ENCODE assay signal across 8 mouse cellular contexts in the genomic region with DNA sequence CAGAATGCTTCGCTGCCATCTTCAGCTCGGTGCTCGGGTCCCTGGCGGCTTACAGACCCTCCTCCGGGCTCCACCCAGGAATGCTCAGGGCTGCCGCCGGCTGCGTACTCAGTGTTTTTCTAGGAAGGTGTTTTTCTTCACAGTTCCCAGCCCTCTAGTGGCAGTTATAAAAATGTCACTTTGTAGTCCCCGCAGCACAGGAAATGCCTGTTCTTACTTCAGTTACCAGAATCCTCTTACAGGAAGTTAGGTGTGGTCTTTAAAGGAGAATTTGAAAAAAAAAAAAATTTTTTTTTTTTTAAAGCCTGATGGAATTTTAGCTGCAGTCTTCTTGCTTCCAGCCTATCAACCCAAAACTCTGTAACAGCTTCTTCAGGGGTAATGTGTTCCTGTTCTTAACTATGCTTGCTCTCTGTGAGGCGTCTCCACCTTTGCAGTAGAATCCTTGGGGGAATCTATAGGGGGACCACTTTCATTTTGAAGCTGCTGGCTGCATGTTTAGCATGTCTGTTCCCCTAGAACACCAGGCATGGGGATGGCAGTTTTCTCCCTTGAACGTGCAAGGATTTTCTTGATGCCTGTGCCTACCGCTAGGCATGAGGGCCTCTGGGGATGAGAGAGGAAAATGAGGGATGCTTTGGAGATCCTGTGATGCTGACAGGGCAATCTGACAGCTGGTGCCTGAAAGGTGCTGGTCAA. TPM values are rescaled to one million over a fixed set of nuclear protein-coding genes. Genes with fewer than 3 reads are reported as not detected.
A peak's percentile ranks its signal among the peaks of the same experiment; 100 is the strongest.
DNase-seq lines count a peak whose midpoint lies in the region; ATAC-seq and TF ChIP-seq lines count a peak whose summit lies in the region.

No protein-coding gene starts in this region.

- no peaks in the 10 kb centered on the region for H3K36me3 ChIP-seq in forebrain, embryonic 11.5 days (ENCODE audit: control insufficient read depth, insufficient read depth, low read length)
- no peaks in the 10 kb centered on the region for H3K36me3 ChIP-seq in heart, postnatal 0 days (replicated peaks; ENCODE audit: control insufficient read depth, insufficient read depth, low read length)
- H3K36me3 ChIP-seq in liver, embryonic 13.5 days: no peaks in the 10 kb centered on the region
- H3K36me3 ChIP-seq in neural tube, embryonic 11.5 days (ENCODE audit: control insufficient read depth, insufficient read depth, low read length): no peaks in the 10 kb centered on the region

- H3K4me1 ChIP-seq in forebrain, embryonic 11.5 days (replicated peaks; ENCODE audit: control insufficient read depth, insufficient read depth, low read length): peaks cover 4% of the 10 kb centered on the region; the same call in 1 of the 2 replicates
- H3K4me1 ChIP-seq in heart, postnatal 0 days (ENCODE audit: control insufficient read depth, insufficient read depth): no peaks in the 10 kb centered on the region
- H3K4me1 ChIP-seq in liver, embryonic 13.5 days (replicated peaks): no peaks in the 10 kb centered on the region
- no peaks in the 10 kb centered on the region for H3K4me1 ChIP-seq in neural tube, embryonic 11.5 days (ENCODE audit: control insufficient read depth, insufficient read depth, low read length)

- TF ChIP-seq EP300 in heart, postnatal 0 days (IDR thresholded peaks at IDR 0.05; ENCODE audit: low read depth): no peak

- peak overlapping the region; percentile 29; the same call in 1 of the 2 replicates for H3K9ac ChIP-seq in forebrain, embryonic 11.5 days (ENCODE audit: low read length)
- peak overlapping the region; percentile 33; the same call in 1 of the 2 replicates for H3K9ac ChIP-seq in heart, postnatal 0 days (replicated peaks; ENCODE audit: low read depth, low read length)
- no peak overlapping the region for H3K9ac ChIP-seq in liver, embryonic 13.5 days
- H3K9ac ChIP-seq in neural tube, embryonic 11.5 days (ENCODE audit: low read length): no peak overlapping the region

- peak; percentile 93 for DNase-seq in brain, embryonic 18.5 days (ENCODE audit: low read depth, low spot score)
- DNase-seq in forebrain, embryonic 11.5 days (ENCODE audit: low spot score): peak; percentile 91
- peak; percentile 89 for DNase-seq in heart, postnatal 0 days (ENCODE audit: low spot score)
- peak; percentile 69 to 78 for DNase-seq in kidney, postnatal 25 days
- DNase-seq in liver, embryonic 13.5 days: peak; percentile 3
- peak; percentile 86 for DNase-seq in neural tube, embryonic 11.5 days (ENCODE audit: low spot score)
- DNase-seq in thymus, postnatal 0 days (ENCODE audit: low spot score): peak; percentile 69

- TF ChIP-seq CTCF in heart, postnatal 0 days (IDR thresholded peaks at IDR 0.05; ENCODE audit: low read depth): peak; percentile 63

- no peaks in the 10 kb centered on the region for H3K27me3 ChIP-seq in forebrain, embryonic 11.5 days (ENCODE audit: control insufficient read depth, insufficient read depth, low read length)
- no peaks in the 10 kb centered on the region for H3K27me3 ChIP-seq in heart, postnatal 0 days (ENCODE audit: control insufficient read depth, insufficient read depth, low read length)
- no peaks in the 10 kb centered on the region for H3K27me3 ChIP-seq in liver, embryonic 13.5 days
- H3K27me3 ChIP-seq in neural tube, embryonic 11.5 days (ENCODE audit: control insufficient read depth, insufficient read depth, low read length): no peaks in the 10 kb centered on the region

- no peak overlapping the region for H3K27ac ChIP-seq in forebrain, embryonic 11.5 days (ENCODE audit: low read depth, low read length)
- H3K27ac ChIP-seq in heart, postnatal 0 days (ENCODE audit: low read depth): no peak overlapping the region
- no peak overlapping the region for H3K27ac ChIP-seq in liver, embryonic 13.5 days
- no peak overlapping the region for H3K27ac ChIP-seq in neural tube, embryonic 11.5 days (ENCODE audit: low read depth, low read length)

- H3K4me3 ChIP-seq in forebrain, embryonic 11.5 days (ENCODE audit: low read depth, low read length): peak overlapping the region; percentile 22
- peak overlapping the region; percentile 43 for H3K4me3 ChIP-seq in heart, postnatal 0 days (ENCODE audit: low read depth, low read length)
- peak overlapping the region; percentile 21; the same call in 1 of the 2 replicates for H3K4me3 ChIP-seq in liver, embryonic 13.5 days (replicated peaks)
- H3K4me3 ChIP-seq in neural tube, embryonic 11.5 days (ENCODE audit: low read depth, low read length): peak overlapping the region; percentile 14

- H3K9me3 ChIP-seq in forebrain, embryonic 11.5 days (ENCODE audit: control insufficient read depth, low read length): no peaks in the 10 kb centered on the region
- no peaks in the 10 kb centered on the region for H3K9me3 ChIP-seq in heart, postnatal 0 days (replicated peaks; ENCODE audit: control insufficient read depth, low read length)
- no peaks in the 10 kb centered on the region for H3K9me3 ChIP-seq in liver, embryonic 13.5 days (replicated peaks)
- H3K9me3 ChIP-seq in neural tube, embryonic 11.5 days (ENCODE audit: control insufficient read depth, low read length): no peaks in the 10 kb centered on the region

- 17% methylated on average over 12 of the region's 12 CpGs for WGBS in forebrain, embryonic 11.5 days
- 20% methylated on average over 12 of the region's 12 CpGs for WGBS in heart, postnatal 0 days
- 14% methylated on average over 12 of the region's 12 CpGs for WGBS in liver, embryonic 13.5 days (ENCODE audit: insufficient replicate concordance)
- 17% methylated on average over 12 of the region's 12 CpGs for WGBS in neural tube, embryonic 11.5 days

- peak overlapping the region; percentile 39 for H3K4me2 ChIP-seq in forebrain, embryonic 11.5 days (ENCODE audit: low read depth, low read length, severe bottlenecking)
- peak overlapping the region; percentile 71 for H3K4me2 ChIP-seq in heart, postnatal 0 days (ENCODE audit: low read depth, low read length)
- peak overlapping the region; percentile 43 for H3K4me2 ChIP-seq in liver, embryonic 13.5 days
- H3K4me2 ChIP-seq in neural tube, embryonic 11.5 days (ENCODE audit: low read depth): peak overlapping the region; percentile 26

- ATAC-seq in CD4-positive, CD25-positive, alpha-beta regulatory T cell, adult 4 months: peak; percentile 96
- peak; percentile 92 for ATAC-seq in forebrain, embryonic 11.5 days (replicated peaks; ENCODE audit: low FRiP score)
- peak; percentile 75 for ATAC-seq in heart, postnatal 0 days (ENCODE audit: insufficient read depth, low read depth)
- ATAC-seq in liver, embryonic 13.5 days (ENCODE audit: low read depth): 0 out of 2 replicates have a peak, but pooled peaks have one; percentile 55
- peak; percentile 87 for ATAC-seq in neural tube, embryonic 11.5 days (ENCODE audit: insufficient read depth, low FRiP score, low TSS enrichment)

RNA-seq across cellular contexts. Expression of a gene that starts 48.0 kb away (rescaled TPM):
- 1 to 10 TPM in 1 of 2 experiments, under 1 TPM in 1; 0.38 to 1.2 TPM for polyA plus RNA-seq in CD4-positive, CD25-positive, alpha-beta regulatory T cell, adult 4 months (2017; shearing (Covaris generic))
- polyA plus RNA-seq in forebrain, embryonic 11.5 days (2014; fragmentation: Nextera tagmentation; extraction: Ambion mirVana): 6.4 and 6.7 TPM in 2 replicates
- 0.04 TPM in 1 of 2 replicates, not detected in the other for total RNA-seq in heart, postnatal 0 days (2014; rRNA removed; ENCODE audit: low replicate concordance)
- 0.40 and 0.70 TPM in 2 replicates for polyA plus RNA-seq in heart, postnatal 0 days (2015; fragmentation: Nextera tagmentation; extraction: Ambion mirVana)
- polyA plus RNA-seq in liver, embryonic 13.5 days (2015; fragmentation: Nextera tagmentation; extraction: Ambion mirVana): 0.28 and 0.36 TPM in 2 replicates
- polyA plus RNA-seq in neural tube, embryonic 11.5 days (2014; fragmentation: Nextera tagmentation; extraction: Ambion mirVana): 10.4 and 11.4 TPM in 2 replicates
- 0.19 and 0.35 TPM in 2 replicates for polyA plus RNA-seq in thymus, postnatal 0 days (2015; fragmentation: Nextera tagmentation; extraction: Ambion mirVana)

Comparison
In these comparisons a context has a peak if more than half of its experiments do, and no peak if none do; other contexts are left out.
1. DNase-seq: peak in every context shown above with its lines; median percentile 93 in brain, embryonic 18.5 days; 91 in forebrain, embryonic 11.5 days; 89 in heart, postnatal 0 days; 86 in neural tube, embryonic 11.5 days; 74 in kidney, postnatal 25 days; 69 in thymus, postnatal 0 days; 3 in liver, embryonic 13.5 days.
2. H3K9ac ChIP-seq: peak in forebrain, embryonic 11.5 days (single experiment) and heart, postnatal 0 days (single experiment); none in liver, embryonic 13.5 days (single experiment) and neural tube, embryonic 11.5 days (single experiment).
3. Peak in every context shown above with its lines, with median percentiles within 50 percentile points of each other: ATAC-seq, H3K4me2 ChIP-seq and H3K4me3 ChIP-seq.